Mouse (Mus musculus): Measurements from ENCODE around the gene Eif4g3. TPM values are rescaled to one million over a fixed set of nuclear protein-coding genes. Genes with fewer than 3 reads are reported as not detected.

Gene Eif4g3
- polyA plus RNA-seq, 1 experiment from 2014 or later = 57.3 TPM

DNA sequence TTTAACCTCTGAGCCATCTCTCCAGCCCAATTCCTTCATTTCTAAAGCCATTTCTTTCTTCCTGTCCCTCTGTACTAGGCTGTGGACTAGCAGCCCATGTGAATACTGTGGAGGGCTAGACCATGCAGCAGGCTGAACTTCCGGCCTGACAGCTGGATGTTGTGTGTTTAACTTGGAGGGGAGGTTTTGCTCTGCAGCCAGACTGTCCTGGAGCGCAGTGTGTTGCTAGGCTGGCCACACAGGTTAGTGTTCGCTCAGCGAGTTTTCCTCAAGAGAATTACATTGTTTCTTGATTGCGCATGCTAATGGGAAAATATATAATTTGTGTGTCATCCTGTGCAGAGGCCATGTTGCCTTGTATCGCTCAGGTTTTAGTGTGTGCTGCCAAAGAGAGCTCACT is 15.8 kb downstream of the Eif4g3 start:
- H3K27me3 ChIP-seq (ENCODE audit: control insufficient read depth, insufficient read depth, low read length) = no peaks in the 10 kb centered on the region
- H3K4me1 ChIP-seq (replicated peaks; ENCODE audit: control insufficient read depth, insufficient read depth, low read length) = no peaks in the 10 kb centered on the region
- no peak overlapping the region for H3K4me2 ChIP-seq (ENCODE audit: low read depth, low read length, severe bottlenecking)
- no peaks in the 10 kb centered on the region; the same call in 1 of the 2 replicates for H3K36me3 ChIP-seq (ENCODE audit: control insufficient read depth, insufficient read depth, low read length)
- no peak overlapping the region for H3K4me3 ChIP-seq (ENCODE audit: low read depth, low read length)
- 98% methylated on average over 6 of the region's 6 CpGs for WGBS
- H3K27ac ChIP-seq (ENCODE audit: low read depth, low read length) = no peak overlapping the region
- no peak overlapping the region for H3K9ac ChIP-seq (ENCODE audit: low read length)
- DNase-seq (ENCODE audit: low spot score) (no peak), ATAC-seq (replicated peaks; ENCODE audit: low FRiP score) (no peak)
- no peaks in the 10 kb centered on the region for H3K9me3 ChIP-seq (ENCODE audit: control insufficient read depth, low read length)

DNA sequence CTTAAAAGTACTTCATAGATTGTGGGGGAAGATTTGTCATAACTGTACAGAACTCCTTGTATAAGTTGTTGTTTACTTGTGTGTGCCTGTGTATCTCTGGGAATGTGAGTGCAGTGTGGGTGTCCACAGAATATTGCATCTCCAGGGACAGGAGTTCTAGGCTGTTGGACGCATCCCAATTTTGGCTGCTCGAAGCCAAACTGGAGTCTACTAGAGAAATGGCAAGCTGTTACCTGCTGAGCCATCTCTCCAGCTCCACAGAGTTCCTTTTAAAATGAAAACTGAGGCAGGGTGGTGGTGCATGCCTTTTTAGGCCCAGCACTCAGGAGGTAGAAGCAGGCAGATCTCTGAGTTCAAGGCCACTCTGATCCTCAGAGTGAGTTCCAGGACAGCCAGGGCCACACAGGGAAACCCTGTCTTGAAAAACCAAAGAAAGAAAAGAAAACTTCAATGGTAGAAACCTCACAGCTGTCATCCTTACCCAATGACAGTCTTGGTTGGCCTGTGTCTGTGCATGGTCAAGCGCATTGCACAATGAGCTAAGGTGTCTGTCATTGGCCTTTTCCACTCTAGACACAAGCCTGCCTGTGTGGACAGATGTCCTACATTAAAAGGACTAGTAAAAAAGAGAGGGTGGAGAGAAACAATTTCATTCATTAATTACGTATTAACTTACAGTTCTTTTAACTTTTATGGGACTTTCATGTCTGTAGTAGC is 17.1 kb downstream of the Eif4g3 start:
- ATAC-seq (replicated peaks; ENCODE audit: low FRiP score) (no peak), DNase-seq (ENCODE audit: low spot score) (no peak)
- peaks cover 8% of the 10 kb centered on the region; the same call in 1 of the 2 replicates for H3K36me3 ChIP-seq (ENCODE audit: control insufficient read depth, insufficient read depth, low read length)
- no peak overlapping the region for H3K4me2 ChIP-seq (ENCODE audit: low read depth, low read length, severe bottlenecking)
- no peaks in the 10 kb centered on the region for H3K4me1 ChIP-seq (replicated peaks; ENCODE audit: control insufficient read depth, insufficient read depth, low read length)
- H3K27me3 ChIP-seq (ENCODE audit: control insufficient read depth, insufficient read depth, low read length) = no peaks in the 10 kb centered on the region
- H3K9me3 ChIP-seq (ENCODE audit: control insufficient read depth, low read length) = no peaks in the 10 kb centered on the region
- 97% methylated on average over 4 of the region's 4 CpGs for WGBS
- H3K4me3 ChIP-seq (ENCODE audit: low read depth, low read length) = no peak overlapping the region
- H3K9ac ChIP-seq (ENCODE audit: low read length) = no peak overlapping the region
- H3K27ac ChIP-seq (ENCODE audit: low read depth, low read length) = no peak overlapping the region

DNA sequence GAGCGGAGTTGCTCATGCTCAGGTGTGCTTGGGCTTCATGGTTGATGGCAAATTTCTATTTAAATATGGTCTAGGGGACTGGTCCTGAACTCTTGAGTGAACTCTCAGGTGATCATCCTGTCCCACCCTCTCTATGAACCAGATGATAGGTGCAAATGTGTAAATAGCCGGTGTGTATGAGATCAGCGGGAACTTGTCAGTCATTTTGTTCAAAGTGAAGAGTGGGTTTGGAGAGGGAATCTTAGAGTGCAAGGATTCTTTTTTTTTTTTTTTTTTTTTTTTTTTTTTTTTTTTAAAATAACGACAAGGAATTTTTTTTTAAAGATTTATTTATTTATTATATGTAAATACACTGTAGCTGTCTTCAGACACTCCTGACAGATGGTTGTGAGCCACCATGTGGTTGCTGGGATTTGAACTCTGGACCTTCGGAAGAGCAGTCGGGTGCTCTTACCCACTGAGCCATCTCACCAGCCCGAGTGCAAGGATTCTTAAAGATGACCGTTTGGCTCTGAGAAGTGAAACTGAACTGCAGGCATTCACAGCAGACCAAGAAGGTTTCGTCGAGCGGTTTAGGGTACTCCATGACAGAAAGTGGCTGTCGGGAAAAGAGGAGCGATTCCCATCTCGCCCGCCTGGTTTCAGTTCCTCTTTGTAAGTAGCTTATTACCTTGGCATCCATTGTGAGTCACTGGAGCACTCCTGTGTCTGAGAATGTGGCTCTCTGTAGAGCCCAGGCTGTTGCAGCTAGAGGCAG is 21.1 kb downstream of the Eif4g3 start:
- ATAC-seq (replicated peaks; ENCODE audit: low FRiP score) (no peak), DNase-seq (ENCODE audit: low spot score) (no peak)
- 97% methylated on average over 15 of the region's 15 CpGs for WGBS
- H3K27me3 ChIP-seq (ENCODE audit: control insufficient read depth, insufficient read depth, low read length) = no peaks in the 10 kb centered on the region
- no peaks in the 10 kb centered on the region for H3K4me1 ChIP-seq (replicated peaks; ENCODE audit: control insufficient read depth, insufficient read depth, low read length)
- H3K4me2 ChIP-seq (ENCODE audit: low read depth, low read length, severe bottlenecking) = no peak overlapping the region
- H3K9ac ChIP-seq (ENCODE audit: low read length) = no peak overlapping the region
- no peak overlapping the region for H3K27ac ChIP-seq (ENCODE audit: low read depth, low read length)
- H3K9me3 ChIP-seq (ENCODE audit: control insufficient read depth, low read length) = no peaks in the 10 kb centered on the region
- peaks cover 17% of the 10 kb centered on the region for H3K36me3 ChIP-seq (ENCODE audit: control insufficient read depth, insufficient read depth, low read length)
- no peak overlapping the region for H3K4me3 ChIP-seq (ENCODE audit: low read depth, low read length)

DNA sequence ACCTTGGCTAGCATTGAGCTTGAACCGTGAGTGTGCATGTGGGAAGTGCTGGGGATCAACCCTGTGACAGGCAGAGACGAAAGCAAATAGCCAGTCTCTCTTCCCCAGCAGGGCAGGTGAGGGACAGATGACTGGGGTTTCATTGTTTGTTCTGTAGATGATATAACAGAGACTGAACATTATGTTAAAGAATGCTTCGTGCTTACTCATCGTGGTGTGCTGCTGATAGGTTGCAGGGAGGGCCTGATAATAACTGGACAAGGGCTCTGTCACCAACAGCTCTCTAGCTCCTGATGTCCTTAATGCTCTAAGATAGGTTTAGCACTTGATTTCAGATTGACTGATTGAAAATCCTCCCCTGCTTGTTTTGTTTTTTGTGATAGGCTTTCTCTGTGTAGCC is 23.1 kb downstream of the Eif4g3 start:
- no peaks in the 10 kb centered on the region for H3K27me3 ChIP-seq (ENCODE audit: control insufficient read depth, insufficient read depth, low read length)
- peaks cover 17% of the 10 kb centered on the region for H3K36me3 ChIP-seq (ENCODE audit: control insufficient read depth, insufficient read depth, low read length)
- DNase-seq (ENCODE audit: low spot score) (no peak), ATAC-seq (replicated peaks; ENCODE audit: low FRiP score) (no peak)
- H3K4me2 ChIP-seq (ENCODE audit: low read depth, low read length, severe bottlenecking) = no peak overlapping the region
- H3K9me3 ChIP-seq (ENCODE audit: control insufficient read depth, low read length) = no peaks in the 10 kb centered on the region
- H3K4me3 ChIP-seq (ENCODE audit: low read depth, low read length) = no peak overlapping the region
- 90% methylated on average over 4 of the region's 4 CpGs for WGBS
- no peak overlapping the region for H3K27ac ChIP-seq (ENCODE audit: low read depth, low read length)
- 0 out of 2 replicates have a peak, but pooled peaks cover 1% of the 10 kb centered on the region for H3K4me1 ChIP-seq (replicated peaks; ENCODE audit: control insufficient read depth, insufficient read depth, low read length)
- no peak overlapping the region for H3K9ac ChIP-seq (ENCODE audit: low read length)

DNA sequence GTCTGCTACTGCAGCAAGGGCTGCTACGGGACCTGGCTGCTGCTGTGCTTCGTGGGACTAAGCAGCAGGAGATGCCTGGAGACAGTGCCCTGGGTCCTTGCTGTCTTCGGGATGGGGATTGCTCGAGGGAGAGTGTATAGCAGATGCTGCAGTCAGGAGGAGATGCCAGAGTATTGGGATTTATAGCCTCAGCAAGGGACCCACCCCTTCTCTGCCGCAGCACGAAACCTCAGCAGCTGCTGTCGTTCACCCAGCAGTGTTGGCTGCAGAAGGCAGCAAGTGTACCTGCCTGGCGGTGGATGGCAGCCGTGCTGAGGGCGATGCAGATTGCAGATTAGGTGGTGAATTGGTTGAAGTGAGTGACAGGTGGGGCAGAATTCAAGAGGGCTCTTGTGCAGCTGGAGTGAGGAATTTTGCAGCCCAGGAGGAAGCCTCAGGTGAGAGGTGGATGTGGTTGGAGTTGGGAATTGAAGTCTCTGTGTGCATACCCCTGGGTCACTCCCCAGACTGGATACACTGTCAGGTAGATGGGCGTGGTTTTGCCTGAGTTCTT is 24.3 kb downstream of the Eif4g3 start:
- no peak overlapping the region for H3K4me3 ChIP-seq (ENCODE audit: low read depth, low read length)
- peaks cover 17% of the 10 kb centered on the region for H3K36me3 ChIP-seq (ENCODE audit: control insufficient read depth, insufficient read depth, low read length)
- no peaks in the 10 kb centered on the region for H3K9me3 ChIP-seq (ENCODE audit: control insufficient read depth, low read length)
- no peak overlapping the region for H3K4me2 ChIP-seq (ENCODE audit: low read depth, low read length, severe bottlenecking)
- H3K27ac ChIP-seq (ENCODE audit: low read depth, low read length) = no peak overlapping the region
- ATAC-seq (replicated peaks; ENCODE audit: low FRiP score) (no peak), DNase-seq (ENCODE audit: low spot score) (no peak)
- no peaks in the 10 kb centered on the region for H3K27me3 ChIP-seq (ENCODE audit: control insufficient read depth, insufficient read depth, low read length)
- 93% methylated on average over 11 of the region's 11 CpGs for WGBS
- H3K9ac ChIP-seq (ENCODE audit: low read length) = no peak overlapping the region
- 0 out of 2 replicates have a peak, but pooled peaks cover 2% of the 10 kb centered on the region for H3K4me1 ChIP-seq (replicated peaks; ENCODE audit: control insufficient read depth, insufficient read depth, low read length)

DNA sequence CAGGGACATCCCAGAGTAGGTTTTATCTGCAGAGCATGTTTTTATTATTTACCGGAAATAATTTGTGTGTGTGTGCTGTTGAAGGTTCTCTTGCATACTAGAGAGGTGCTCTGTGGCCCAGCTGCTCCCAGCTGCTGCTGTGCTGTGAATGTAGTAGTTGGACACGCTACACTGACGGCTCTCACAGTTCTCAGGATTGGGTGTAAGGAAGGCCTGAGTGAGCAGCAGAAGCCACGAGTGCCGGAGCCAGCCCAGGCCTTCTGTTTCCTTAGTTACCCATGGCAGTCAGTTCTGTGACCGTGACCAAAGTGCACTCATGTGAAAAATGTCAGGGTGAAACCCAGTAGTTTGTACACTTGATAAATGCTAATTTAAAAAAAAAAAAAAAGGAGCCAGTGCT is 25.2 kb downstream of the Eif4g3 start:
- no peak for DNase-seq (ENCODE audit: low spot score)
- Histone ChIP-seq H3K27ac (ENCODE audit: low read depth, low read length) (no peak overlapping the region), H3K9ac (ENCODE audit: low read length) (no peak overlapping the region), H3K27me3 (ENCODE audit: control insufficient read depth, insufficient read depth, low read length) (no peaks in the 10 kb centered on the region), H3K4me2 (ENCODE audit: low read depth, low read length, severe bottlenecking) (no peak overlapping the region), H3K9me3 (ENCODE audit: control insufficient read depth, low read length) (no peaks in the 10 kb centered on the region), H3K4me3 (ENCODE audit: low read depth, low read length) (no peak overlapping the region), H3K4me1 (replicated peaks; ENCODE audit: control insufficient read depth, insufficient read depth, low read length) (0 out of 2 replicates have a peak, but pooled peaks cover 2% of the 10 kb centered on the region), H3K36me3 (ENCODE audit: control insufficient read depth, insufficient read depth, low read length) (peaks cover 17% of the 10 kb centered on the region)
- no peak for ATAC-seq (replicated peaks; ENCODE audit: low FRiP score)
- WGBS = 88% methylated on average over 6 of the region's 6 CpGs

DNA sequence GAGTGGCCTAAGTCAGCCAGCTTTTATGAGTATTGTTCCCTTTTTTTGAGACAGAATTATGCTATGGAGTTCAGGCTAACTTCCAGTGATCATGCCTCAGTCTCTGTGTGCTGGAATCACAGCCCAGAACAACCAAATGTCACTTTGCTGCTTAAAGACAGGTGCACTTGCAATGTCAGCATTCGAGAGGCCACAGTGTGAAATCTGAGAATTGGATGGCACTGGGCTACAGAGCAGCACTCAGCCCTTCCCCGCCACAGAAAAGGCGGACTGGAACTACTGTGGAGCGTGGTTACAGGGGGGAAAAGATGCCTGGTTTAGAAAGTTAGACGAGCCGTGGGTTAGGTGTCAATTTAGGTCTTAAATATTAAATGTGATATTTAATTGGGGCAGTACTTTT is 27.4 kb downstream of the Eif4g3 start:
- no peak for ATAC-seq (replicated peaks; ENCODE audit: low FRiP score)
- peaks cover 7% of the 10 kb centered on the region for H3K36me3 ChIP-seq (ENCODE audit: control insufficient read depth, insufficient read depth, low read length)

DNA sequence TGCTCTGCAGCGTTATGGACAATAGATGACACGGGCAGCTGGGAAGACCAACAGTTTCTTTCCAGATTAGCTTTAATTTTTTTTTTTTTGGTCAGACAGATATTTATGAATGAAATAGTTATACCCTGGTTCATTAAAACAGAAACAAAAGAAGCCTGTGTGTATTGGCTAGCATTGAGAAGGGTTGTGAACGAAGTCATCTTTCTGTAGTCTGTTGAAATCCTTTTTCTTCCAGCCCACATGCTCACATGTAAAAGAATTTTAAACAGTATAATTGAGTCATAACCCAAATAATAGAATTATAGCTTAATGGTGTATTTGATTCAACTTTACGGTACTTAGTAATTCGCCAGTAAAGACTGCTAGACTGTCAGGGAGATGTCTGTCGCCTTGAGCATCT is 28.8 kb downstream of the Eif4g3 start:
- Histone ChIP-seq H3K9ac (ENCODE audit: low read length) (no peak overlapping the region), H3K27me3 (ENCODE audit: control insufficient read depth, insufficient read depth, low read length) (no peaks in the 10 kb centered on the region), H3K9me3 (ENCODE audit: control insufficient read depth, low read length) (no peaks in the 10 kb centered on the region), H3K4me3 (ENCODE audit: low read depth, low read length) (no peak overlapping the region), H3K4me2 (ENCODE audit: low read depth, low read length, severe bottlenecking) (no peak overlapping the region), H3K36me3 (ENCODE audit: control insufficient read depth, insufficient read depth, low read length) (peaks cover 6% of the 10 kb centered on the region), H3K4me1 (replicated peaks; ENCODE audit: control insufficient read depth, insufficient read depth, low read length) (0 out of 2 replicates have a peak, but pooled peaks cover 2% of the 10 kb centered on the region), H3K27ac (ENCODE audit: low read depth, low read length) (no peak overlapping the region; the same call in 1 of the 2 replicates)
- DNase-seq (ENCODE audit: low spot score) (no peak), ATAC-seq (replicated peaks; ENCODE audit: low FRiP score) (no peak)
- WGBS = 85% methylated on average over 6 of the region's 6 CpGs

More for the DNA sequence above, 27.4 kb downstream of the Eif4g3 start:
- no peak overlapping the region for H3K4me3 ChIP-seq (ENCODE audit: low read depth, low read length)
- no peaks in the 10 kb centered on the region for H3K27me3 ChIP-seq (ENCODE audit: control insufficient read depth, insufficient read depth, low read length)
- 90% methylated on average over 6 of the region's 6 CpGs for WGBS
- H3K9ac ChIP-seq (ENCODE audit: low read length) = no peak overlapping the region
- no peak for DNase-seq (ENCODE audit: low spot score)
- H3K27ac ChIP-seq (ENCODE audit: low read depth, low read length) = no peak overlapping the region
- 0 out of 2 replicates have a peak, but pooled peaks cover 2% of the 10 kb centered on the region for H3K4me1 ChIP-seq (replicated peaks; ENCODE audit: control insufficient read depth, insufficient read depth, low read length)
- no peaks in the 10 kb centered on the region for H3K9me3 ChIP-seq (ENCODE audit: control insufficient read depth, low read length)
- no peak overlapping the region for H3K4me2 ChIP-seq (ENCODE audit: low read depth, low read length, severe bottlenecking)

Data from forebrain, embryonic 11.5 days (tissue).